Mouse (Mus musculus) ovary, postnatal 14 days (tissue): ENCODE measurements around the gene Rab11fip3.

Experiments
- DNase-seq: peaks from one replicate; pipeline ENCODE4 v3.0.0; 2022; ENCODE audit warnings: low spot score

The Rab11fip3 gene

GRCm38 (mm10) chr17:26032037-26032436 is 37.3 kb downstream of the Rab11fip3 start:
- DNase-seq: no peak

GRCm38 (mm10) chr17:26031583-26031982 is 37.8 kb downstream of the Rab11fip3 start:
- no peak for DNase-seq

DNA sequence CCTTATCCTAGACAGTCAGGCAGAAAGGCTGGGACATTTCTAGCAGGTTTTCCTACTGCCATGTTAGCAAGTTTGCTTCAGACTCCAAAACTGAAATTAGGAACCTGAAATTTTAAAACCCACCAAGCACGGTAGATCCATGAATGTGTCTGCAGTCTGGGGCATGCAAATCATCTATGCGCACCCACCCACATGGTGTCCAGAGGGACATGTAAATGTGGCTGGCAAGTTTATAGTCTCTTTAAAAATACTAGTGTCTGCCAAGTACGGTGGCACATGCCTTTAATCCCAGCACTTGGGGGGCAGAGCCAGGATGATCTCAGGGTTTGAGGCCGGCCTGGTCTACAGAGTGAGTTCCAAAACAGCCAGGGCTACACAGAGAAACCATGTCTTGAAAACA is 41.1 kb downstream of the Rab11fip3 start:
- no peak for DNase-seq

- DNase-seq: no peak
Observed at GRCm38 (mm10) chr17:26024674-26025073, 44.7 kb downstream of the Rab11fip3 start.

GRCm38 (mm10) chr17:26023966-26024365 is 45.4 kb downstream of the Rab11fip3 start:
- no peak for DNase-seq

DNA sequence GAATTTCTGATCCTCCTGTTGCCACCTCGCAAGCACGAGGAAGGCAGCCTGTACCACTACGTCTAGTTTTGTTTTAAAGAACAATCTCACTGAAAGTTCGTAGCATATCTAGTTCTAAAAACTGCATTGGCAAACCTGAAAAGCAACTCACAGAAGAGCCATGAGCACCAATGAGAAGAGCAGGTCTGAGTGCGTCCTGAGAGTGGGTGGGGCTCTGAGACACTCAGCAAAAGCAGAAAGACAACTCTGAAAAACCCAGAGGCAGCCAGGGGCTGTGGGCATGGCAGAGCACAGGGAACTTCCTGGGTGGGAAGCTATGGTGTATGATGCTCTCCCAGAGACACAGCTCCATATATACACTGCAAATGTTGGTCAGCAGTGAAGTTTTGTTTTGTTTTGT is 46.2 kb downstream of the Rab11fip3 start:
- no peak for DNase-seq

DNA sequence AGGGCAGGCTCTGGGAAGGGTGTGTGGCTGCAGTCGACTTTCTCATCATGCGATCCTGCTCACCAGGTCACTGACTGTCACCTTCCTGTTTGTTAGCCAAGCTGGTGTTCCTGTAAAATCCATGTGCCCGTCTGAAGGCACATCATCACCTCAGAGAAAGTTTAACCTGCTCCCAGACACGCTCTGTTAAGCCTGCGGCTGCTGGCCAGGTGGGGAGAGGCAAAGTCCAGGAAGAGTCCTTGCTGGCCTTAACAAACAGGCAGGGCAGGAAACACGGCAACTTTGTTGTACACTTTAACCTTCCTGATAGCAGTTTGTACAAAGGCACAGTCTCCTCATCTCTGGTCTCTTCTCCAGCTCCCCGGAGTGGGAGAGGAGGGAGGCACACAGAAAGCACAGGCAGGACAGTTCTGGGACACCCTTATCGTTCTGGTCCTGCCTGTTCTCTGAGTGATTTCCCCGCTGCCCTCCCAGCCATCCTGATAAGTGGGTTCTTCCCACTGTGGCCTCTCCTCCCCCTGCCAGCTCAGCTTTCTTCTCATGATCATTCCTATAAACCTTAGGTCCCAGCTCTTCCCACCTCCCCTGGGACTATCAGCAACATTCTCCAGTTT is 47.5 kb downstream of the Rab11fip3 start:
- no peak for DNase-seq

- no peak for DNase-seq
Observed at GRCm38 (mm10) chr17:26020848-26021347, 48.5 kb downstream of the Rab11fip3 start.

DNA sequence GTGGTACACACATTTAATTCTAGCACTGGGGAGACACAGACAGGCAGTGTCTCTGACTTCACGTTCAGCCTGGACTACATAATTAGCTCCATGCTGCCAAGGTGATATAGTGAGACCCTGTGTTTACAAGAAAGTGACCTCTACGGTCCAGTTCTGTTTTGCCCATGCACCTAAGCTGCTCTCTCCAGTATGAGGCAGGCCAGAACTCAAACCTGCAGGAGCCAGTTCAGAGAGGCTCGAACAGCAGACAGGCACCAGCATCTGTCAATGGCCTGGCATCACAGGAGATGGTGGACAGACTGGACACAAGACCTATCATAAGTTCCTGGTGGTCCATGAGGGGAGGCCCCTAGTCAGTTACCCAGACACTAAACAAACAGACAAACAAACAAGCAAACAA is 51.0 kb downstream of the Rab11fip3 start:
- DNase-seq: no peak

GRCm38 (mm10) chr17:26017949-26018348 is 51.4 kb downstream of the Rab11fip3 start:
- DNase-seq: no peak

- DNase-seq: no peak
Observed at GRCm38 (mm10) chr17:26017021-26017420, 52.3 kb downstream of the Rab11fip3 start.

GRCm38 (mm10) chr17:26013711-26014110 is 55.6 kb downstream of the Rab11fip3 start:
- DNase-seq: no peak

DNA sequence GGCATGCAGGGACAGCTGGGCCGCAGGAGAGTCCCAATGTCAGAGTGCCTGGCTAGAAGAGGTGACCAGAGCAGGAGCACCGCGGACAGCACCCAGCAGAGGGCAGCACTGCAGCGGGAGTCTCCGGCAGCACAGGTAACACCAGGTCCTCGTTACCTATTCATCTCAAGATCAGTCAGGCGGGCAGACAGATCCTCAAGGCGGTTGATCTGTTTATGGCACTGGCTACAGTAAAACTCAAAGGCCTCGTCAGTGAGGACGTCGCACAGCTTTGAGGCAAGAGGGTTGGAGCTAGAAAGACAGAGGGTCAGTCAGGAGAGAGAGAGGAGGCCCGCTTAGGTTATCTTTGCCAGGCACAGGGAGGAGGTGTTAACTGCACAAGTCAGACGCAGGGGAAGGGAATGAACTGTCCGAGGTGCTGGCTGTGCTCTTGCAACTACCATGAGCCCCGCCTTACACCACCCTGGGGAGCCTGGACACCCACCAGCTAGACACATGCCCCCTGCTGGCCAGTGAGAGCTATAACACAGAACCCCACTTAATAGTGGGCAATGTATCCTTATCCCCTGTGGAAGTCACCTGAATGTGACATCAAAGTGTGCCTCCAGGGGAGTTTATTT is 57.4 kb downstream of the Rab11fip3 start:
- DNase-seq: peak; percentile 50

DNA sequence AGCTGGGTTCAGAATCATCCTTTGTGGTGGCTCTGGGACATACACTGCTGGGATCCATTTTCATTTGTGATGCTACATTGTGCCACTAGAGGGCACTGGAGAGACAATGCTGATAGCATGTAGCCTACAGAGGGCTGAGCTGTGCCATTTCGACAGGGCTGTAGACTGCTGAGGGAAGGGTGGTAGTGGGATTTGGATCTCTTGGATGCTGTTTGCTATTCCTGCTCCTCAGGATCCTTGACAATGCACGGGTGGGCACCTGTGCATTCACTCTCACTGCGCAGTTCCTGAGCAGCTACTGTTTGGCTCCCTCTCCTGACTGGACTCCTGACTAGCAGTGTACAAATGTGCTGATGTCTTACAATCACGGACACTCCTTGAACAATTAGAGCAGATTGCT is 59.8 kb downstream of the Rab11fip3 start:
- peak; percentile 79 for DNase-seq

GRCm38 (mm10) chr17:26008787-26009186 is 60.6 kb downstream of the Rab11fip3 start:
- DNase-seq: no peak

DNA sequence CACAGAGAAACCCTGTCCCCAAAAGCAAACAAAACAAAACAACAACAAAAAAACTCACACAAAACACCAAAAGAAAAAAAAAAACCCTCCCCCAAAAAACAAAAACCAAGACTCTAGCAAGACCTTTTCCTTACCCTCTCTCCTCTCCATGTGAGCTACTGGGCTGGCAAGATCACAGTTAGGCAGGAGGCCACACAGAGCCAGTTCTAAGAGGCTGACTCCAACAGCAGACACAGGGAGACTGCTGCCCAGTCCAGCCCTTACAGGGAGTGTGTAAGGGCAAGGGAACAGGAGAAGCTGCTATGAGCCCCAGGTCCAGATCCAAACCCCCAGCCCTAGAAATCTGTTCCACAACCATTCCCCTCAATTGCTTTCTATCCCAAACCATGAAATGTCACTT is 61.0 kb downstream of the Rab11fip3 start:
- DNase-seq: no peak

- DNase-seq: no peak
Observed at GRCm38 (mm10) chr17:26007646-26008045, 61.7 kb downstream of the Rab11fip3 start.

DNA sequence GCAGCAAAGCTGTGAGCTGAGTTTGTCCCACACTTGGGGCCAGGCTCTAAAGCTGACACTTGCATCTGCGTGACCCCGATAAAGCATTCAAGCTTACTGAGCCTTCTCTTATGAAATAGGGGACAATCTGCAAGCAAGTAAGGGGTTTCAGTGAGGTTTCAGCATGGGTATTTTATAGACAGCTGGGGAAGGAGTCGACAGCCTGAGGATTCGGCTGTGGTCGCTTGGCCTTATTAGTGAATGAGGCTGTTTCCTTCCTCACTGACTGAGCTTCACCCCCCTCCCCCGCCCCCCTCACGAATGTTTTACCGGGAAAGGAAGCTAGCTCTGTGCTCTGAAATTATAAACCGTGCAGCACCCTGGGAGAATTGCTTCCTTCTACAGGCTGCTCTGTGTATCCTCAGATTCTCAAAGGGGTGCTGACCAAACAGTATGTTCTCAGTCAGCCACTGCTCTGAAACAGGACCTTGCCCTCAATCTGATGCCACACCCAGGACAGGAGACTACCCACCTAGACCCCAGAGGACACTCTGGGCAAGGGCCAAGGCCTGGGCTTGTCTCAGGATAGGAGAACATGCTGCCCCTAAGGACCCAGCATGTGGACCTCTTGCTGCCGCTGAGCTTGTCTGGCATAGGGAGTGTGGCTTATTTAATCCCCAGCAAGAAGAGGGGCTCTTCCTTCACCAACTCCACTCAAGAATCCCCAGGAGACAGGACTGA is 63.5 kb downstream of the Rab11fip3 start:
- DNase-seq: no peak

GRCm38 (mm10) chr17:26004711-26005110 is 64.6 kb downstream of the Rab11fip3 start:
- DNase-seq: no peak

- no peak for DNase-seq
Observed at GRCm38 (mm10) chr17:26003864-26004263, 65.5 kb downstream of the Rab11fip3 start.

DNA sequence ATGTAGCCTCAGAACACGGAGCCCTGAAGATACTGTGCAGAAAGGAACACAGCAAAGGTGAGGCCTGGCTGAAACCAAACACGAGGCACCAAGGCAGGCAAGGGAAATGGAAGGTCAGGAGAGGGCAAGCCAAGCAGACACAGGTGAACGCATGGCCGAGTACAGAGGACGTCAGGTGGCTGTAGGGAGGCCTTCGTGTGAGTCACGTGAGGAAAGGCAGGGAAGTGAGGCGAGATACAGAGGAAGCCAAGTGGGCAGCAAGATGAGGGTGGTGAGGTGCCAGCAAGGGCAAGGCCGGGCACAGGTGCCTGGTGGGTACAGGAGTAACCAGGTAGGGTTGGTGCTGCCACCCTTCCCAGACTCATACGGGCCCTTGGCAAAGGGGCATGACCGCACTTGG is 70.9 kb downstream of the Rab11fip3 start:
- no peak for DNase-seq

- DNase-seq: no peak
Observed at GRCm38 (mm10) chr17:25993489-25993888, 75.9 kb downstream of the Rab11fip3 start.

GRCm38 (mm10) chr17:25992274-25992673 is 77.1 kb downstream of the Rab11fip3 start:
- DNase-seq: no peak
